Mouse (Mus musculus) ES-E14 (cell line): ENCODE data around the gene Rint1.

Experiments
- CHD2 ChIP-seq: IDR thresholded peaks from 2 replicates; pipeline ENCODE4 v1.6.1; 2014; ENCODE audit warnings: mild to moderate bottlenecking, low read depth, low read length, inconsistent platforms
- HCFC1 ChIP-seq: IDR thresholded peaks from 2 replicates; pipeline ENCODE4 v1.6.1; 2012; ENCODE audit warnings: low read length, inconsistent platforms, borderline replicate concordance; ENCODE audit not compliant: insufficient read depth
- MAFK ChIP-seq: IDR thresholded peaks from 2 replicates; pipeline ENCODE4 v1.6.1; 2014; ENCODE audit warnings: mild to moderate bottlenecking, low read depth, low read length, inconsistent platforms; ENCODE audit not compliant: insufficient read depth
- ZC3H11A ChIP-seq: IDR thresholded peaks from 2 replicates; pipeline ENCODE4 v1.6.1; 2012; ENCODE audit warnings: low read depth, mild to moderate bottlenecking, inconsistent platforms, low read length, borderline replicate concordance

DNA sequence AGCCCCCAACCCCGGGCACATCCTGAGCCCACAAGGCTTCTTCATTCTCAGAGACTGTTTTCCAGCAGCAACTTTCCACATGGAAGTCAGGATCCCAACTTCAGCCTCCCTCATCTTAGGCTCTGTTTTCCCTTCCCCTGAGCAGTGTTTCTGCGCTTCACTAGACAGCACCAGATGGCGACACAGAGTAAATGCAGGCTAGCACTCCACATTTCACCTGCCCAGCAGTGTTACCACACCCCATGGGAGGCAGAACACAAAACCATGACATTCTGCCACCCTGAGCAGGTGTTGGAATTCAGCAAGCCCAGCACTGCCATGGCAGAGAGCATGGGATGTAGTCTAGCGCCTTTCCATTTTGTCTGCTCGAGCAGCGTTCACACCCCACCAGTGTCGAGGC lies 71.1 kb downstream of the Rint1 start:
- TF ChIP-seq MAFK = no peak
- no peak for TF ChIP-seq CHD2
- TF ChIP-seq ZC3H11A = no peak
- TF ChIP-seq HCFC1 = no peak
